21 mouse cellular contexts compared by ENCODE assay signal in the genomic region with DNA sequence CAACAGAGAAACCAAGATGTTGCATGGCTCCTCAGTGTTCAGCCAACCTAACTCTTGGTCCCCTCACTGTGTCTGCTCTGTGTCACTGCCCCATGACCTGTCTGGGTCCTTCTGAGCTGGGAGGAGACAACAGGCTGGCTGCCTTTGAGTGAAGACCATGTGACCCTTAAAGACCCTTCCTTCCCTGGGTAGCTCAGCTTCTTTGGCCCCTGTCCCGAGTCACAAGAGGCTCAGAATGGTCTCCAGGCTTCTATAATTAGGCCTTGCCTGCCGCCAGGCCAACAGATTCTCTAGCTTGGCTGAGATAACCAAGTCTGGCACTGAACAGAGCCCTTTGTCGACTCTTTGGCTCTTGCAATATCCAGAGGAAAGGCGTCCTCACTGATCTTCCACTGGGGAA.
DNase-seq lines count a peak whose midpoint lies in the region; ATAC-seq and TF ChIP-seq lines count a peak whose summit lies in the region.
"Had no signal": no experiment of that assay in that cellular context is flagged by ENCODE, and none has a peak within 500 bp of the region (broad histone marks: within the 10 kb centered on the region; RNA-seq: fewer than 3 reads in every experiment).

No protein-coding gene starts in this region.

- H3K9ac ChIP-seq in lung, postnatal 0 days (replicated peaks; ENCODE audit: low read depth), result no peak overlapping the region
- H3K9ac ChIP-seq: embryonic facial prominence, embryonic 12.5 days; forebrain, postnatal 0 days; limb, embryonic 12.5 days; liver, embryonic 13.5 days; lung, embryonic 15.5 days; stomach, embryonic 15.5 days had no signal

- DNase-seq in lung, postnatal 10 days, result peak; percentile 42
- no peak for DNase-seq in lung, postnatal 0 days (ENCODE audit: low spot score)
- DNase-seq in heart, embryonic 10.5 days (ENCODE audit: low spot score), result peak; percentile 80
- peak; percentile 85 to 89 for DNase-seq in heart, postnatal 10 days
- no peak for DNase-seq in right cerebral cortex, postnatal 36 days (ENCODE audit: low spot score in 2 of 2)
- DNase-seq in adrenal gland, adult 2 months, result no peak
- DNase-seq in Muller cell, postnatal 12 days (ENCODE audit: inconsistent ontology term), result no peak
- DNase-seq: adrenal gland, postnatal 14 days; cerebellum, adult 18-20 months; forebrain, postnatal 0 days; kidney, adult 11 months; liver, embryonic 13.5 days; midbrain, embryonic 14.5 days; retina, postnatal 1 day; thymus, adult 2 months had no signal

- no peaks in the 10 kb centered on the region for H3K4me1 ChIP-seq in lung, postnatal 0 days (ENCODE audit: insufficient read depth, low read depth, low read length)
- H3K4me1 ChIP-seq in heart, embryonic 10.5 days, result peaks cover 22% of the 10 kb centered on the region
- H3K4me1 ChIP-seq: embryonic facial prominence, embryonic 12.5 days; liver, embryonic 13.5 days; lung, embryonic 15.5 days; stomach, embryonic 15.5 days had no signal

- no peaks in the 10 kb centered on the region for H3K9me3 ChIP-seq in lung, postnatal 0 days (ENCODE audit: low read length)
- H3K9me3 ChIP-seq in heart, embryonic 10.5 days, result no peaks in the 10 kb centered on the region
- H3K9me3 ChIP-seq: embryonic facial prominence, embryonic 12.5 days; limb, embryonic 12.5 days; liver, embryonic 13.5 days; lung, embryonic 15.5 days; stomach, embryonic 15.5 days had no signal

- intact Hi-C loops in heart, postnatal 10 days (cut with DNase I), result loop anchor here (2.0 kb wide), 1 partner anchor 74 kb away; the partner anchor contains the start of gene Mn1

- H3K4me2 ChIP-seq in lung, postnatal 0 days (replicated peaks; ENCODE audit: low read depth, low read length), result no peak overlapping the region
- H3K4me2 ChIP-seq: embryonic facial prominence, embryonic 12.5 days; limb, embryonic 12.5 days; liver, embryonic 13.5 days; lung, embryonic 15.5 days; stomach, embryonic 15.5 days had no signal

- H3K36me3 ChIP-seq in lung, postnatal 0 days (ENCODE audit: insufficient read depth, low read length), result no peaks in the 10 kb centered on the region
- H3K36me3 ChIP-seq in heart, embryonic 10.5 days, result no peaks in the 10 kb centered on the region
- H3K36me3 ChIP-seq: embryonic facial prominence, embryonic 12.5 days; limb, embryonic 12.5 days; liver, embryonic 13.5 days; lung, embryonic 15.5 days; stomach, embryonic 15.5 days had no signal

- ATAC-seq in lung, postnatal 0 days, result no peak
- ATAC-seq: forebrain, postnatal 0 days; hindbrain, embryonic 16.5 days had no signal

- no peak overlapping the region for H3K4me3 ChIP-seq in lung, postnatal 0 days (ENCODE audit: low read depth, low read length)
- H3K4me3 ChIP-seq in heart, embryonic 10.5 days, result peak overlapping the region; percentile 22; the same call in 1 of the 2 replicates
- H3K4me3 ChIP-seq: embryonic facial prominence, embryonic 12.5 days; limb, embryonic 12.5 days; liver, embryonic 13.5 days; lung, embryonic 15.5 days; stomach, embryonic 15.5 days had no signal

- no peak overlapping the region for H3K27ac ChIP-seq in lung, postnatal 0 days (ENCODE audit: low read length)
- peak overlapping the region; percentile 77 for H3K27ac ChIP-seq in heart, embryonic 10.5 days
- H3K27ac ChIP-seq: embryonic facial prominence, embryonic 12.5 days; kidney, postnatal 0 days; limb, embryonic 12.5 days; liver, embryonic 13.5 days; lung, embryonic 15.5 days; stomach, embryonic 15.5 days had no signal

- TF ChIP-seq EP300 in lung, postnatal 0 days (IDR thresholded peaks at IDR 0.05), result no peak

- no peaks in the 10 kb centered on the region for H3K27me3 ChIP-seq in lung, postnatal 0 days (replicated peaks; ENCODE audit: insufficient read depth, low read length)
- H3K27me3 ChIP-seq in heart, embryonic 10.5 days (ENCODE audit: insufficient read depth, poor library complexity, severe bottlenecking), result no peaks in the 10 kb centered on the region
- H3K27me3 ChIP-seq: embryonic facial prominence, embryonic 12.5 days; limb, embryonic 12.5 days; liver, embryonic 13.5 days; lung, embryonic 15.5 days; stomach, embryonic 15.5 days had no signal

- no peak for TF ChIP-seq CTCF in lung, postnatal 0 days (IDR thresholded peaks at IDR 0.05)

- WGBS in lung, postnatal 0 days, result 63% methylated on average over 4 of the region's 4 CpGs
- WGBS in heart, embryonic 10.5 days, result 8% methylated on average over 4 of the region's 4 CpGs

Comparison
In these comparisons a context has a peak if more than half of its experiments do, and no peak if none do; other contexts are left out.
1. DNase-seq: peak in lung, postnatal 10 days (single experiment), heart, embryonic 10.5 days (single experiment) and heart, postnatal 10 days (2 of 2); none in lung, postnatal 0 days (single experiment), right cerebral cortex, postnatal 36 days (0 of 2), adrenal gland, adult 2 months (single experiment) and Muller cell, postnatal 12 days (single experiment).